Mouse (Mus musculus) liver, postnatal 0 days (tissue): Measurements from ENCODE around the gene Fam89b.

Source experiments
- CTCF ChIP-seq: sonication (generic); IDR thresholded peaks from 2 replicates; pipeline ENCODE4 v1.5.1; 2016; ENCODE audit warnings: antibody characterized with exemption, low read depth
- EP300 ChIP-seq: IDR thresholded peaks from 2 replicates; pipeline ENCODE4 v1.6.1; 2016; ENCODE audit warnings: antibody characterized with exemption, low read depth, mild to moderate bottlenecking

- no peak for TF ChIP-seq CTCF
- no peak for TF ChIP-seq EP300
These were observed 33.7 kb upstream of the Fam89b start for GRCm38 (mm10) chr19:5763163-5763562.
